Mouse (Mus musculus): ENCODE measurements around the gene Txnip. TPM values are rescaled to one million over a fixed set of nuclear protein-coding genes. Genes with fewer than 3 reads are reported as not detected.
A peak's percentile ranks its signal among the peaks of the same experiment; 100 is the strongest.

Gene Txnip
- polyA plus RNA-seq, 1 experiment from 2014 or later = 52.7 TPM

- Histone ChIP-seq H3K36me3 (no peaks in the 10 kb centered on the region), H3K4me1 (peaks cover 10% of the 10 kb centered on the region), H3K27me3 (no peaks in the 10 kb centered on the region), H3K4me3 (no peak overlapping the region), H3K9ac (replicated peaks) (no peak overlapping the region), H3K4me2 (replicated peaks) (no peak overlapping the region), H3K9me3 (no peaks in the 10 kb centered on the region), H3K27ac (replicated peaks) (no peak overlapping the region)
- no peak for ATAC-seq (ENCODE audit: low FRiP score, low read depth)
- WGBS = 82% methylated on average over 16 of the region's 16 CpGs
Measured at GRCm38 (mm10) chr3:96571896-96572698, 14.3 kb downstream of the Txnip start.

DNA sequence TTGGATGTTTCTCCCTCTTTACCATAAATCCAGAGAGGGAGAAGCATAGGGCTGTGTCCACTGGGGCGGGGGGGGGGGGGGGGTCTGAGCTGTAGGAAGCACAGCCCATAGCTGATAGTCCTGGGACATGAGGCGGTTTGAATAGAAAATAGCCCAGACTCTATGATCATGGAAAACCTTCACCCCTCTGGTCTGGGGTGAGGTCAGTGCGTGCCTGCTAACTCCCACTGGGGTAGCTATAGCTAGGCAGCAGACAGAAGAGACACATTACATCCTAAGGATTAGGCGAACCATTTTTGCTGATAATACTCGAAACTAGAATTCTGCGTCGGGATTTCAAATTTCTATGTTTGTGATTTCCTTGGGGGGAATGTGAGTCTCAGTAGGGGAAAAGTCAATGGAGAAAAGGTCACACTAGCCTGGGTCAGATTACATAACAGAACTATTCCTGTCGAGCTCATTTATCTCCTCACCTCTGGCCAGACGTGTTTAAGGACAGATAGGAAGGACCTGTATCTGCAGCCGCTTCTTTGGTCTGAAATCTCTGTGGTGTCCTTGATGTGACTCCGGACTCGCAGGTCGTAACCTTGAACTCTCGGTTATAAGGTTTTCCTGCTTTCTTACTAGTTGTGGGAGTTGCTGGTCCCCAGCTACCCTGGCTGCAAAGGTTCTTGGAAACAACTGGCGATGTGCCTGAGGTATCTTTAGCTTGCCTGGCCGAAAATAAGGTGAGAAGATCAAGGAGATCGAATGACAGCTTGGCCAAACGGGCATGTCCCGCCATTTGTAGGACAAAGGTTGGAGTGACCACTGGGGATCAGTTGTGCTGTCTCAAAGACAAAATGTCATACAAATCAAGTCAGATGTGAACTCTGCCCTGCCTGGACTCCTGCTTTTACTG lies 16.1 kb downstream of the Txnip start:
- WGBS = 87% methylated on average over 18 of the region's 19 CpGs
- Histone ChIP-seq H3K36me3 (no peaks in the 10 kb centered on the region), H3K9ac (replicated peaks) (no peak overlapping the region), H3K4me3 (no peak overlapping the region), H3K27ac (replicated peaks) (no peak overlapping the region), H3K27me3 (no peaks in the 10 kb centered on the region), H3K4me1 (peaks cover 13% of the 10 kb centered on the region), H3K4me2 (replicated peaks) (no peak overlapping the region), H3K9me3 (no peaks in the 10 kb centered on the region)
- no peak for ATAC-seq (ENCODE audit: low FRiP score, low read depth)

DNA sequence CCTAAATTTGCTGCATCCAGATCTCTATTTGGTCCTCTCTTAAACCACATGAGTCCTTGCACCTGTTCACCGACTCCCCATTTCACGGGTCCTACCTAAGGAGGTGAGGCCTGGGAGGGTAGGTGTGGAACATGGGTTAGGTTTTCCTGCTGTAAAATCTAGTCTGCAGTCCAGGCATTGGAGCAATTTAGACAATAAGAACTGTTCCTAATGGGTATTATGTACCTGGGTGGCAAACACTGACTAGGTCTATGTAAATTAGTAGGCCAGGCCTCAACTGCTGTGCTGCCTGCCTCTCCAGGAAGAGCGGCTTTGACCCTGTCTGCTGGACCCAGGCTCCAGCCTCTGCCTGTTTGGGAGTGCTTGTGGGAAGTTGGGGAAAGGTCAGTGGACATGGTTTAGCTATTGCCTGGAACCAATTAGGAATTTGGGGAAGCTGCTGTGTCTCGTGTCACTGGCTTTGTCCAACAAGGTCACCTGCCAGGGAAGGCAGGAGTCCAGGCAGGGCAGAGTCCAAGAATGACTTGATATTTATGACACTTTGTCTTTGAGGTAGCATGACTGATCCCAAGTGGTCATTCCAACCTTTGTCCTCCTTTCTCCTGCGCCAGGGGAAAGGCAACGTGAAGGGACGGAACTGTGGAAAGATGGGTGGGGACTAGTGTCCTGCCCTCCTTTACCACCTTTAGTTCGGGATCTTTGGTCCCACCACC lies 17.7 kb downstream of the Txnip start:
- no peak overlapping the region for H3K4me2 ChIP-seq (replicated peaks)
- ATAC-seq (ENCODE audit: low FRiP score, low read depth) = no peak
- 89% methylated on average over 8 of the region's 8 CpGs for WGBS
- no peak overlapping the region for H3K27ac ChIP-seq (replicated peaks)
- H3K9ac ChIP-seq (replicated peaks) = no peak overlapping the region
- no peaks in the 10 kb centered on the region for H3K36me3 ChIP-seq
- H3K27me3 ChIP-seq = no peaks in the 10 kb centered on the region
- H3K4me3 ChIP-seq = no peak overlapping the region
- no peaks in the 10 kb centered on the region for H3K9me3 ChIP-seq
- H3K4me1 ChIP-seq = peaks cover 16% of the 10 kb centered on the region

- Histone ChIP-seq H3K36me3 (no peaks in the 10 kb centered on the region), H3K9me3 (no peaks in the 10 kb centered on the region), H3K27me3 (peaks cover 1% of the 10 kb centered on the region; the same call in 1 of the 2 replicates), H3K4me1 (peaks cover 16% of the 10 kb centered on the region), H3K4me3 (no peak overlapping the region), H3K4me2 (replicated peaks) (peak overlapping the region; percentile 40), H3K27ac (replicated peaks) (peak overlapping the region; percentile 52; the same call in 1 of the 2 replicates), H3K9ac (replicated peaks) (no peak overlapping the region)
- no peak; the same call in 1 of the 2 replicates for ATAC-seq (ENCODE audit: low FRiP score, low read depth)
- 73% methylated on average over 14 of the region's 14 CpGs for WGBS
Measured at GRCm38 (mm10) chr3:96576005-96576658, 18.4 kb downstream of the Txnip start.

- ATAC-seq (ENCODE audit: low FRiP score, low read depth) = peak; percentile 75
- Histone ChIP-seq H3K27me3 (peaks cover 9% of the 10 kb centered on the region), H3K9ac (replicated peaks) (no peak within 1 kb of the TSS), H3K27ac (replicated peaks) (peak within 1 kb of the TSS; percentile 52), H3K4me1 (peaks cover 16% of the 10 kb centered on the region), H3K36me3 (no peaks in the 10 kb centered on the region), H3K9me3 (no peaks in the 10 kb centered on the region), H3K4me3 (no peak within 1 kb of the TSS), H3K4me2 (replicated peaks) (peak within 1 kb of the TSS; percentile 40)
- 35% methylated on average over 17 of the region's 17 CpGs for WGBS
Measured at GRCm38 (mm10) chr3:96576690-96577541, 19.2 kb downstream of the Txnip start, which contains the start of gene Gm16253. TSS of gene Gm16253 (plus strand) at chr3:96576984.

GRCm38 (mm10) chr3:96577566-96577965 lies 19.8 kb downstream of the Txnip start:
- no peak overlapping the region for H3K9ac ChIP-seq (replicated peaks)
- H3K4me3 ChIP-seq = no peak overlapping the region
- peaks cover 13% of the 10 kb centered on the region for H3K27me3 ChIP-seq
- ATAC-seq (ENCODE audit: low FRiP score, low read depth) = no peak
- H3K4me1 ChIP-seq = peaks cover 16% of the 10 kb centered on the region
- 86% methylated on average over 4 of the region's 4 CpGs for WGBS
- H3K27ac ChIP-seq (replicated peaks) = peak overlapping the region; percentile 52
- H3K4me2 ChIP-seq (replicated peaks) = no peak overlapping the region
- no peaks in the 10 kb centered on the region for H3K9me3 ChIP-seq
- H3K36me3 ChIP-seq = no peaks in the 10 kb centered on the region

DNA sequence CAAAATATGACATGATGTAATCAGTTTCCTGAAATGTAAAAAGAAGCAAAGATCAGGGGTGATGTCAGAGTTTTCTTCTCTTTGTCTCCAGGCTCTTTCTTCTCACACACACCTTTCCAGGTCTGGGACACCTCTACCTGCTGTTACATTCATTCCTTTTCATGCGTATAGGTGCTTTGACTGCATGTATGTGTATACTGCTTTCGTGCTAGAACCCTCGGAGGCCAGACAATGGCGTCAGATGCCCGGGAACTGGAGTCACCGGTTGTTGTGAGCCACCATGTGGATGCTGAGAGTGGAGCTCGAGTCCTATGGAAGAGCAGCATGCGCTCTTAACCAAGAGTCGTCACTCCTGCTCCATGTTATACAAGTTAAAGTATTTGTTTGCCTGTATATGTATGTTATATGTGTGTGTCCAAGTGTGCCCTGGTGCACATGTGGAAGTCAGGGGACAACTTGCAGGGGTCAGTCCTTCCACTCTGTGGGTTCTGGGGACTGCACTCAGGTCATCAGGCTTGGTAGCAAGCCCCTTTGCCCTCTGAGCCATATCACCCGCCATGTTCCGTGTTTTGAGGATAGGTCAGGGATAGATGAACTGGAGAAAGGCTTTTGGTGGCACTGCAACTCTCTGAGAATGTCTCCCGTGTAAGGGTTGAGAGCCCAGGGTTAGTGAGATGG lies 20.9 kb downstream of the Txnip start:
- H3K27me3 ChIP-seq = peaks cover 13% of the 10 kb centered on the region
- no peak for ATAC-seq (ENCODE audit: low FRiP score, low read depth)
- H3K4me3 ChIP-seq = no peak overlapping the region
- 80% methylated on average over 12 of the region's 12 CpGs for WGBS
- H3K9ac ChIP-seq (replicated peaks) = no peak overlapping the region
- H3K9me3 ChIP-seq = no peaks in the 10 kb centered on the region
- H3K4me2 ChIP-seq (replicated peaks) = no peak overlapping the region
- peaks cover 16% of the 10 kb centered on the region for H3K4me1 ChIP-seq
- no peak overlapping the region for H3K27ac ChIP-seq (replicated peaks)
- H3K36me3 ChIP-seq = no peaks in the 10 kb centered on the region

DNA sequence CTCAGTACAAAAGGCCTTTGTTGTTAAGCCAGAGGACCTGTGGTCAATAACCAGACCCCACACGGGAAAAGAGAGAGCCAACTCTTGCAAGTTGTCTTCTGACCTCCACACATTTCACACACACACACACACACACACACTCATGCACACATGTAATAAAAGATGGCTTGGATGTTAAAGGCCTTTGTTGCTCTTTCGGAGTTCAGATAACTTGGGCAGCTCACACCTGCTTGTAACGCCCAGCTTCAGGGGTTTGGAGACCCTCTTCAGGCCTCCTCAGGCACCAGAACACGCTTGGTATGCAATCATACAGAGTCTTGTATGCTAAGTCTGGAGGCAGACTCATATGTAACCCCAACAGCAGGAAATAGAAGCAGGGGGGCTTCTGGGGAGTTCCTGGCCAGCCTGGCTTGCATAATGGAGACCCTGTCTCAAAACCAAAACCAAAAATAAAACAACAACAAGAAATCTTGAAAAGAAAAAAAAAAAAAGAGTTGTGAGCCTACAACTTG lies 21.5 kb downstream of the Txnip start:
- Histone ChIP-seq H3K9me3 (no peaks in the 10 kb centered on the region), H3K27ac (replicated peaks) (no peak overlapping the region), H3K9ac (replicated peaks) (no peak overlapping the region), H3K4me3 (no peak overlapping the region), H3K27me3 (peaks cover 13% of the 10 kb centered on the region), H3K36me3 (no peaks in the 10 kb centered on the region), H3K4me1 (peaks cover 16% of the 10 kb centered on the region), H3K4me2 (replicated peaks) (no peak overlapping the region)
- WGBS = 74% methylated on average over 4 of the region's 4 CpGs
- ATAC-seq (ENCODE audit: low FRiP score, low read depth) = no peak

DNA sequence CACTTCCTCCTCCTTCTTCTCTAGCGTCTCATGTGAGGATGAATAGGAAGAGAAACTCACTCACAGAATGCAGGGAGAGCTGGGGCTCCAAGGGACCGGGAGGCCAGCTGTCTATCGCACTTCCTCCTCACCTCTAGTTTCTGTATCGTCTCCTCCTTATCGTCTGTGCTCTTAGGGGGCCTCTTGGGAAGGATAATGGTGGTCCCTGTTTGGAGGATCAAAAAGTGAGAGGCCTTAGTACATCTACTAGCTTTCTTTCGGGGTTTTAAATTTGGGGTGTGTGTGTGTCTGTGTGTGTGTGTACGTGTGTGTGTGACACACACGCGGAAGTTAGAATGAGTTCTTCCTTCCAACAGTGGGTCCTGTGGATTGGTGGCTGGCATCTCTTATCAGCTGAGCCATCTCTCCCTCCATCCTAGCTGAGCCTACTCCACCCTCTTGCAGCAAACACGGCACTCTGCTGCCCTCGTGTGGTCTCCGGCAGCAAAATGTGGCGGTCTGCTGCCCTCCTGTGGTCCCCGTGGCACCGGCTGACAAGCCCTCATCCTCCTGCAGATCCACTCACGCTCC lies 22.2 kb downstream of the Txnip start:
- peak overlapping the region; percentile 52; the same call in 1 of the 2 replicates for H3K9ac ChIP-seq (replicated peaks)
- H3K27me3 ChIP-seq = peaks cover 13% of the 10 kb centered on the region
- H3K9me3 ChIP-seq = no peaks in the 10 kb centered on the region
- no peaks in the 10 kb centered on the region for H3K36me3 ChIP-seq
- H3K27ac ChIP-seq (replicated peaks) = no peak overlapping the region
- peak overlapping the region; percentile 50 for H3K4me2 ChIP-seq (replicated peaks)
- peak overlapping the region; percentile 25 for H3K4me3 ChIP-seq
- ATAC-seq (ENCODE audit: low FRiP score, low read depth) = peak; percentile 55
- 14% methylated on average over 16 of the region's 16 CpGs for WGBS
- H3K4me1 ChIP-seq = peaks cover 16% of the 10 kb centered on the region

- Histone ChIP-seq H3K4me1 (peaks cover 16% of the 10 kb centered on the region), H3K27me3 (peaks cover 13% of the 10 kb centered on the region), H3K9ac (replicated peaks) (no peak overlapping the region), H3K27ac (replicated peaks) (no peak overlapping the region), H3K9me3 (no peaks in the 10 kb centered on the region), H3K4me2 (replicated peaks) (no peak overlapping the region), H3K36me3 (no peaks in the 10 kb centered on the region), H3K4me3 (no peak overlapping the region)
- WGBS = 33% methylated on average over 6 of the region's 6 CpGs
- no peak for ATAC-seq (ENCODE audit: low FRiP score, low read depth)
Measured at GRCm38 (mm10) chr3:96581141-96581540, 23.4 kb downstream of the Txnip start.
